Mouse (Mus musculus) liver, embryonic 14.5 days (tissue): ENCODE data around the gene Tut1.

ENCODE experiments used
- CTCF ChIP-seq: IDR thresholded peaks from 2 replicates; pipeline ENCODE4 v1.5.1; 2016; ENCODE audit warnings: antibody characterized with exemption, low read depth, control low read depth
- EP300 ChIP-seq: IDR thresholded peaks from 2 replicates; pipeline ENCODE4 v1.6.1; 2016; ENCODE audit warnings: antibody characterized with exemption, low read depth

DNA sequence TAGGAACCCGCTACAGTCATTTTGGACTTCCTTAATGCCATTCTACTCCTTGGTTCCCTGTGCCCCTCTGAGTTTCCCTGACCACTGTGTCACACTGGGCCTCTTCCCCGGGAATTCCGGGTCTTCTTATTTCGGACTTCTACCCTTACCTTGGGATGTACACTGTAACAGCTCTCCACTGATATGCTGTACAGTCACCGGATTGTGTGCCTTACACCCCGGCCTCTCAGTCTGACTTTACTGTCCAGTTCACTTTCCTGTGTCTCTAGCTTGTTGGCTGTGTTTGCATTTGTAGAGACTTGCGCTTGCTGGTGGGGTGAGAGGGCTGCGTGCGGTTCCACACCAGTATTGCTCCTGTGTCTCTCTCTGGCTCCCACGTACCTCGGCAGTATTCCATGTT is 23.5 kb upstream of the Tut1 start:
- TF ChIP-seq CTCF (no peak), EP300 (no peak)
